Mouse (Mus musculus) Patski (cell line): ENCODE results near the gene Atg4a-ps. TPM values are rescaled to one million over a fixed set of nuclear protein-coding genes. Genes with fewer than 3 reads are reported as not detected.

Experiments used
- ATAC-seq: fragments of 100-300 bp; one replicate; pipeline ENCODE4 v1.8.0; 2021
- CTCF ChIA-PET: fragments of 350-600 bp; sonication (Branson Sonifier 250); formaldehyde crosslinking; loops from one replicate; lab custom pipeline; 2022; ENCODE audit warnings: inconsistent platforms; lab: Charles Lee
- POLR2A ChIA-PET: fragments of 350-600 bp; sonication (Branson Sonifier 250); formaldehyde crosslinking; loops from one replicate; lab custom pipeline; 2022; ENCODE audit warnings: antibody characterized with exemption, inconsistent platforms; lab: Charles Lee
- DNase-seq: peaks from one replicate; pipeline ENCODE4 v3.0.0-alpha.2; 2011; ENCODE audit warnings: low read depth, low spot score
- H3K27me3 ChIP-seq: fragments of 371-371 bp; one replicate; pipeline ENCODE4 v1.5.1; 2021
- CTCF ChIP-seq: fragments of 100-300 bp; IDR thresholded peaks from one replicate; pipeline ENCODE4 v1.5.1; 2021
- in situ Hi-C: fragments of 300-500 bp; cut with MboI; formaldehyde crosslinking; loops from 3 replicates; pipeline ENCODE4 v1.11.1; 2018; ENCODE audit warnings: low pct_unique_long_range_greater_than_20kb, mixed read lengths
- polyA plus RNA-seq: library from polyadenylated mRNA; unstranded; gene quantifications from one replicate; pipeline ENCODE4 v1.2.3, GENCODE M21; 2021

Gene Atg4a-ps
- polyA plus RNA-seq, 1 experiment from 2014 or later: 7.4 TPM

GRCm38 (mm10) chr3:103634256-103634655 is 11.6 kb downstream of the Atg4a-ps start:
- DNase-seq: no peak
- ChIA-PET CTCF (interaction anchor here (0.6 to 1.2 kb wide), 3 partner anchors 8 to 34 kb away, joined by 3 read pairs; no protein-coding TSS in a partner anchor), POLR2A (no interaction called here)

GRCm38 (mm10) chr3:103633831-103634230 is 12.0 kb downstream of the Atg4a-ps start:
- in situ Hi-C loops: loop anchor here (5.0 kb wide), 1 partner anchor 103 kb away; the partner anchor contains the start of genes Gm10964 and Olfml3
- DNase-seq (no peak), ATAC-seq (no peak)
- ChIA-PET CTCF (interaction anchor here (1.0 to 1.2 kb wide), 4 partner anchors 9 to 81 kb away, joined by 3 to 4 read pairs (median 3); no protein-coding TSS in a partner anchor), POLR2A (no interaction called here)
- no peak for TF ChIP-seq CTCF
- H3K27me3 ChIP-seq: no peaks in the 10 kb centered on the region

More at GRCm38 (mm10) chr3:103634256-103634655, 11.6 kb downstream of the Atg4a-ps start:
- in situ Hi-C loops: loop anchor here (5.0 kb wide), 1 partner anchor 103 kb away; the partner anchor contains the start of genes Gm10964 and Olfml3
- H3K27me3 ChIP-seq: no peaks in the 10 kb centered on the region
- TF ChIP-seq CTCF: no peak
- no peak for ATAC-seq

- no peak for ATAC-seq
- DNase-seq: no peak
- TF ChIP-seq CTCF: no peak
- no peaks in the 10 kb centered on the region for H3K27me3 ChIP-seq
- in situ Hi-C loops: loop anchor here (5.0 kb wide), 1 partner anchor 104 kb away; the partner anchor contains the start of genes Gm10964 and Olfml3
- CTCF ChIA-PET: interaction anchor here (1.0 to 1.2 kb wide), 4 partner anchors 8 to 81 kb away, joined by 3 to 4 read pairs (median 3); no protein-coding TSS in a partner anchor
- POLR2A ChIA-PET: no interaction called here
These were observed 12.7 kb downstream of the Atg4a-ps start for GRCm38 (mm10) chr3:103633124-103633523.

GRCm38 (mm10) chr3:103627661-103628060 is 18.2 kb downstream of the Atg4a-ps start:
- CTCF ChIA-PET: interaction anchor here (1.0 kb wide), 1 partner anchor 12 kb away, joined by 3 read pairs; no protein-coding TSS in a partner anchor
- TF ChIP-seq CTCF: no peak
- H3K27me3 ChIP-seq: no peaks in the 10 kb centered on the region
- POLR2A ChIA-PET: no interaction called here
- in situ Hi-C loops: no loop called here
- ATAC-seq (no peak), DNase-seq (no peak)

GRCm38 (mm10) chr3:103626481-103626880 is 19.4 kb downstream of the Atg4a-ps start:
- ATAC-seq (no peak), DNase-seq (no peak)
- CTCF ChIA-PET: interaction anchor here (1.2 kb wide), 1 partner anchor 112 kb away, joined by 3 read pairs; the partner anchor contains the start of gene Olfml3
- in situ Hi-C loops: no loop called here
- no peaks in the 10 kb centered on the region for H3K27me3 ChIP-seq
- POLR2A ChIA-PET: no interaction called here
- no peak for TF ChIP-seq CTCF

- H3K27me3 ChIP-seq: no peaks in the 10 kb centered on the region
- no peak for ATAC-seq
- CTCF ChIA-PET: interaction anchor here (0.8 to 1.6 kb wide), 6 partner anchors 9 to 44 kb away, joined by 3 read pairs; no protein-coding TSS in a partner anchor
- in situ Hi-C loops: no loop called here
- POLR2A ChIA-PET: interaction anchor here (0.8 to 1.5 kb wide), 3 partner anchors 9 to 57 kb away, joined by 3 to 5 read pairs (median 3); no protein-coding TSS in a partner anchor
- DNase-seq: no peak
- TF ChIP-seq CTCF: no peak
These were observed 20.7 kb downstream of the Atg4a-ps start for GRCm38 (mm10) chr3:103625169-103625568.

- no peak for TF ChIP-seq CTCF
- in situ Hi-C loops: no loop called here
- no peaks in the 10 kb centered on the region for H3K27me3 ChIP-seq
- ChIA-PET CTCF (interaction anchor here (0.8 to 1.6 kb wide), 8 partner anchors 9 to 220 kb away, joined by 3 read pairs; no protein-coding TSS in a partner anchor), POLR2A (interaction anchor here (0.8 to 1.5 kb wide), 3 partner anchors 9 to 108 kb away, joined by 3 to 5 read pairs (median 3); no protein-coding TSS in a partner anchor)
- ATAC-seq: no peak
- no peak for DNase-seq
These were observed 21.2 kb downstream of the Atg4a-ps start for GRCm38 (mm10) chr3:103624591-103625051.

- no peaks in the 10 kb centered on the region for H3K27me3 ChIP-seq
- ChIA-PET POLR2A (interaction anchor here (1.0 to 1.5 kb wide), 3 partner anchors 16 to 109 kb away, joined by 3 to 5 read pairs (median 3); no protein-coding TSS in a partner anchor), CTCF (interaction anchor here (0.9 to 1.6 kb wide), 6 partner anchors 10 to 219 kb away, joined by 3 read pairs; no protein-coding TSS in a partner anchor)
- DNase-seq (no peak), ATAC-seq (no peak)
- no peak for TF ChIP-seq CTCF
- in situ Hi-C loops: no loop called here
These were observed 21.9 kb downstream of the Atg4a-ps start for GRCm38 (mm10) chr3:103623893-103624470.

- H3K27me3 ChIP-seq: no peaks in the 10 kb centered on the region
- ATAC-seq (no peak), DNase-seq (no peak)
- no peak for TF ChIP-seq CTCF
- in situ Hi-C loops: no loop called here
- POLR2A ChIA-PET: no interaction called here
- CTCF ChIA-PET: no interaction called here
These were observed 25.8 kb downstream of the Atg4a-ps start for GRCm38 (mm10) chr3:103620101-103620500.

- POLR2A ChIA-PET: no interaction called here
- ATAC-seq (no peak), DNase-seq (no peak)
- TF ChIP-seq CTCF: no peak
- CTCF ChIA-PET: interaction anchor here (1.0 to 2.2 kb wide), 3 partner anchors 9 to 78 kb away, joined by 3 to 6 read pairs (median 4); no protein-coding TSS in a partner anchor
- no peaks in the 10 kb centered on the region for H3K27me3 ChIP-seq
- in situ Hi-C loops: no loop called here
These were observed 28.9 kb downstream of the Atg4a-ps start for GRCm38 (mm10) chr3:103616981-103617380.
